Mouse (Mus musculus): ENCODE measurements around the gene Sspo. TPM values are rescaled to one million over a fixed set of nuclear protein-coding genes. Genes with fewer than 3 reads are reported as not detected.

Sspo gene
- under 1 TPM in 1 of 2 experiments, not detected in 1; 0.24 TPM for total RNA-seq (2023)

GRCm38 (mm10) chr6:48447929-48448328 lies at the start of gene Sspo:
TSS of gene Sspo (plus strand) at chr6:48448229.

GRCm38 (mm10) chr6:48445181-48446101 lies 2.6 kb upstream of the Sspo start, which contains the start of gene Zfp467:
TSS of gene Zfp467 (minus strand) at chr6:48445825.

GRCm38 (mm10) chr6:48537105-48537954 lies 89.3 kb downstream of the Sspo start, which contains the start of gene Atp6v0e2:
TSS of gene Atp6v0e2 (plus strand) at chr6:48537615.

Other genes with a start within 250 kb of the Sspo start
- 10 to 100 TPM; 21.9 to 34.4 TPM for gene Krba1, start 52.6 kb upstream of the Sspo start, total RNA-seq (2023)
- gene Zfp467, start 2.4 kb upstream of the Sspo start, total RNA-seq (2023) = 10 to 100 TPM in 1 of 2 experiments, 1 to 10 TPM in 1; 7.2 to 11.6 TPM
- under 1 TPM; 0.30 to 0.41 TPM for gene Atp6v0e2, start 89.4 kb downstream of the Sspo start, total RNA-seq (2023)
- 10 to 100 TPM; 45.3 to 55.6 TPM for gene Lrrc61, start 106.6 kb downstream of the Sspo start, total RNA-seq (2023)
- gene Rarres2, start 124.6 kb downstream of the Sspo start, total RNA-seq (2023) = not detected
- not detected for gene Gm45021, start 141.4 kb downstream of the Sspo start, total RNA-seq (2023)
- 1 to 10 TPM; 8.4 to 8.9 TPM for gene Repin1, start 145.7 kb downstream of the Sspo start, total RNA-seq (2023)
- gene Gm44965, start 145.7 kb downstream of the Sspo start, total RNA-seq (2023) = not detected
- gene Zfp775, start 153.8 kb downstream of the Sspo start, total RNA-seq (2023) = 1 to 10 TPM; 4.8 to 7.1 TPM
- under 1 TPM; 0.35 to 0.42 TPM for gene AI854703, start 178.5 kb downstream of the Sspo start, total RNA-seq (2023)
- gene Gimap8, start 199.0 kb downstream of the Sspo start, total RNA-seq (2023) = 100 to 1,000 TPM; 137 to 176 TPM
- 10 to 100 TPM; 75.8 to 78.6 TPM for gene Gimap9, start 227.9 kb downstream of the Sspo start, total RNA-seq (2023)
- gene Gimap4, start 236.3 kb downstream of the Sspo start, total RNA-seq (2023) = 100 to 1,000 TPM; 146 to 200 TPM